Mouse (Mus musculus) CH12.LX (cell line): ENCODE measurements around the gene Slc4a3. TPM values are rescaled to one million over a fixed set of nuclear protein-coding genes. Genes with fewer than 3 reads are reported as not detected.

ENCODE experiments used
- DNase-seq: peaks from one replicate; pipeline ENCODE4 v3.0.0-alpha.2; 2013; ENCODE audit errors: extremely low read depth
- H3K27ac ChIP-seq: 2 replicates; pipeline ENCODE4 v1.5.1; 2012; ENCODE audit warnings: low read depth, mild to moderate bottlenecking, control low read depth, moderate library complexity; ENCODE audit not compliant: insufficient read depth
- H3K27me3 ChIP-seq: replicated peaks from 2 replicates; pipeline ENCODE3; 2012; ENCODE audit warnings: inconsistent platforms
- H3K36me3 ChIP-seq, 2 experiments: replicated peaks in 1 of 2; 2 replicates each; pipeline versions ENCODE3 to v1.6.1; 2012; ENCODE audit warnings: inconsistent platforms in 1 of 2, low read length in 1 of 2, mild to moderate bottlenecking in 1 of 2, mixed read lengths in 1 of 2, moderate library complexity in 1 of 2; ENCODE audit not compliant: control insufficient read depth in 1 of 2, insufficient read depth in 1 of 2
- H3K4me1 ChIP-seq, 2 experiments: 2 replicates each; pipeline ENCODE4 v1.6.1; 2012; ENCODE audit warnings: inconsistent platforms in 1 of 2, moderate library complexity in 1 of 2; ENCODE audit not compliant: insufficient read depth in 2 of 2, control insufficient read depth in 1 of 2
- H3K4me2 ChIP-seq: 2 replicates; pipeline ENCODE4 v1.6.1; 2012; ENCODE audit warnings: low read depth, mild to moderate bottlenecking, control low read depth; ENCODE audit not compliant: poor library complexity, insufficient read depth, severe bottlenecking
- H3K4me3 ChIP-seq, 3 experiments: fragments of 150-350 bp in 1 of 3; sonication (generic) in 1 of 3; replicated peaks in 1 of 3; 2 replicates each; pipeline versions ENCODE3 to v1.5.1; 2011 to 2012; ENCODE audit warnings: low read depth in 2 of 3, low read length in 2 of 3, mild to moderate bottlenecking in 2 of 3, moderate library complexity in 2 of 3, control low read depth in 1 of 3, improper control_type of control experiment in 1 of 3, inconsistent platforms in 1 of 3, mixed read lengths in 1 of 3; ENCODE audit not compliant: poor library complexity in 1 of 3
- H3K79me2 ChIP-seq: replicated peaks from 2 replicates; pipeline ENCODE4 v1.6.1; 2012; ENCODE audit warnings: mild to moderate bottlenecking, moderate library complexity; ENCODE audit not compliant: control insufficient read depth, poor library complexity, insufficient read depth, severe bottlenecking; ENCODE audit errors: extremely low read depth
- H3K9ac ChIP-seq: 2 replicates; pipeline ENCODE4 v1.6.1; 2012; ENCODE audit warnings: low read depth, mild to moderate bottlenecking, control low read depth, moderate library complexity; ENCODE audit not compliant: insufficient read depth
- H3K9me3 ChIP-seq: replicated peaks from 2 replicates; pipeline ENCODE3; 2012; ENCODE audit warnings: low read length, inconsistent platforms, mixed read lengths
- CHD2 ChIP-seq: IDR thresholded peaks from 2 replicates; pipeline ENCODE4 v1.6.1; 2011; ENCODE audit warnings: low read length, improper control_type of control experiment
- E2F4 ChIP-seq: IDR thresholded peaks from 2 replicates; pipeline ENCODE4 v1.6.1; 2011; ENCODE audit warnings: low read depth, low read length, improper control_type of control experiment; ENCODE audit not compliant: insufficient replicate concordance
- EP300 ChIP-seq: IDR thresholded peaks from 2 replicates; pipeline ENCODE4 v1.6.1; 2011; ENCODE audit warnings: low read length, improper control_type of control experiment
- GABPA ChIP-seq: IDR thresholded peaks from 2 replicates; pipeline ENCODE4 v1.6.1; 2012; ENCODE audit warnings: low read depth, low read length, improper control_type of control experiment, inconsistent platforms; ENCODE audit not compliant: insufficient replicate concordance
- HCFC1 ChIP-seq: IDR thresholded peaks from 2 replicates; pipeline ENCODE4 v1.6.1; 2012; ENCODE audit warnings: low read depth, mild to moderate bottlenecking, inconsistent platforms, low read length, improper control_type of control experiment
- IRF4 ChIP-seq: IDR thresholded peaks from 2 replicates; pipeline ENCODE4 v1.6.1; 2014; ENCODE audit warnings: low read depth, mild to moderate bottlenecking, inconsistent platforms, low read length, improper control_type of control experiment
- KAT2A ChIP-seq: IDR thresholded peaks from 2 replicates; pipeline ENCODE4 v1.6.1; 2012; ENCODE audit warnings: low read length, improper control_type of control experiment, inconsistent platforms; ENCODE audit not compliant: insufficient replicate concordance
- MAFK ChIP-seq: IDR thresholded peaks from 2 replicates; pipeline ENCODE4 v1.6.1; 2011; ENCODE audit warnings: low read length, improper control_type of control experiment; ENCODE audit not compliant: insufficient replicate concordance
- MAX ChIP-seq: IDR thresholded peaks from 2 replicates; pipeline ENCODE4 v1.6.1; 2011; ENCODE audit warnings: low read length, improper control_type of control experiment
- MAZ ChIP-seq: IDR thresholded peaks from 2 replicates; pipeline ENCODE4 v1.6.1; 2012; ENCODE audit warnings: low read depth, mild to moderate bottlenecking, inconsistent platforms, low read length, improper control_type of control experiment, moderate library complexity
- MEF2A ChIP-seq: IDR thresholded peaks from 2 replicates; pipeline ENCODE4 v1.6.1; 2014; ENCODE audit warnings: low read depth, mild to moderate bottlenecking, inconsistent platforms, low read length, improper control_type of control experiment, borderline replicate concordance
- MYC ChIP-seq: IDR thresholded peaks from 2 replicates; pipeline ENCODE4 v1.6.1; 2011; ENCODE audit warnings: low read depth, mild to moderate bottlenecking, improper control_type of control experiment, low read length
- NELFE ChIP-seq: IDR thresholded peaks from 2 replicates; pipeline ENCODE4 v1.6.1; 2011; ENCODE audit warnings: low read depth, low read length, improper control_type of control experiment
- PAX5 ChIP-seq: IDR thresholded peaks from 2 replicates; pipeline ENCODE4 v1.6.1; 2012; ENCODE audit warnings: low read length, inconsistent platforms, mixed read lengths
- POLR2A ChIP-seq: IDR thresholded peaks from 2 replicates; pipeline ENCODE4 v1.6.1; 2011; ENCODE audit warnings: low read depth, mild to moderate bottlenecking, improper control_type of control experiment, low read length
- POLR2AphosphoS2 ChIP-seq: IDR thresholded peaks from 2 replicates; pipeline ENCODE4 v1.6.1; 2011; ENCODE audit warnings: low read depth, low read length, improper control_type of control experiment
- RCOR1 ChIP-seq: conservative IDR thresholded peaks from 2 replicates; pipeline ENCODE4 v1.6.1; 2012; ENCODE audit warnings: low read depth, mild to moderate bottlenecking, inconsistent platforms, low read length, improper control_type of control experiment
- SIN3A ChIP-seq: IDR thresholded peaks from 2 replicates; pipeline ENCODE4 v1.6.1; 2012; ENCODE audit warnings: low read length, improper control_type of control experiment, inconsistent platforms
- SMC3 ChIP-seq: IDR thresholded peaks from 2 replicates; pipeline ENCODE4 v1.6.1; 2011; ENCODE audit warnings: low read depth, low read length, improper control_type of control experiment
- TBP ChIP-seq: conservative IDR thresholded peaks from 2 replicates; pipeline ENCODE4 v1.6.1; 2011; ENCODE audit warnings: low read depth, low read length, improper control_type of control experiment
- TCF12 ChIP-seq: IDR thresholded peaks from 2 replicates; pipeline ENCODE4 v1.6.1; 2014; ENCODE audit warnings: low read depth, mild to moderate bottlenecking, inconsistent platforms, low read length, improper control_type of control experiment
- UBTF ChIP-seq: IDR thresholded peaks from 2 replicates; pipeline ENCODE4 v1.6.1; 2012; ENCODE audit warnings: low read depth, mild to moderate bottlenecking, inconsistent platforms, low read length, improper control_type of control experiment, moderate library complexity
- USF2 ChIP-seq: conservative IDR thresholded peaks from 2 replicates; pipeline ENCODE4 v1.6.1; 2011; ENCODE audit warnings: low read depth, low read length, improper control_type of control experiment
- ZC3H11A ChIP-seq: IDR thresholded peaks from 2 replicates; pipeline ENCODE4 v1.6.1; 2012; ENCODE audit warnings: low read depth, mild to moderate bottlenecking, inconsistent platforms, low read length, improper control_type of control experiment
- ZKSCAN1 ChIP-seq: IDR thresholded peaks from 2 replicates; pipeline ENCODE4 v1.6.1; 2012; ENCODE audit warnings: low read depth, inconsistent platforms, low read length, improper control_type of control experiment, borderline replicate concordance
- ZNF384 ChIP-seq: IDR thresholded peaks from 2 replicates; pipeline ENCODE4 v1.6.1; 2012; ENCODE audit warnings: low read depth, low read length, improper control_type of control experiment, inconsistent platforms
- dilution Hi-C: fragments of 300-500 bp; cut with MboI; formaldehyde crosslinking; loops from 2 replicates; pipeline ENCODE4 v1.14.3; 2020; ENCODE audit warnings: low sequenced_read_pairs; ENCODE audit not compliant: extremely low pct_unique_long_range_greater_than_20kb, extremely low pct_ligation_motif_present
- in situ Hi-C: fragments of 300-500 bp; cut with MboI; formaldehyde crosslinking; loops from 3 replicates; pipeline ENCODE4 v1.14.3; 2019; ENCODE audit warnings: low sequenced_read_pairs, low pct_ligation_motif_present, low pct_unique_long_range_greater_than_20kb, mixed read lengths
- polyA plus RNA-seq: library from polyadenylated mRNA; unstranded; fragments of >175 nt; gene quantifications from 2 replicates; pipeline ENCODE4 v1.2.1, GENCODE M21; 2012; ENCODE audit warnings: low read depth; ENCODE audit not compliant: insufficient read length
- total RNA-seq, 2 experiments: library from RNA; depleted of rRNA; stranded (reverse); fragments of 300-350 nt in 1 of 2; fragments of >200 nt in 1 of 2; gene quantifications; 2 replicates each; pipeline ENCODE4 v1.2.3; 2012 to 2014

Gene Slc4a3
- total and polyA plus RNA-seq, 3 experiments = 0.03 to 0.21 TPM; not detected in 1

DNA sequence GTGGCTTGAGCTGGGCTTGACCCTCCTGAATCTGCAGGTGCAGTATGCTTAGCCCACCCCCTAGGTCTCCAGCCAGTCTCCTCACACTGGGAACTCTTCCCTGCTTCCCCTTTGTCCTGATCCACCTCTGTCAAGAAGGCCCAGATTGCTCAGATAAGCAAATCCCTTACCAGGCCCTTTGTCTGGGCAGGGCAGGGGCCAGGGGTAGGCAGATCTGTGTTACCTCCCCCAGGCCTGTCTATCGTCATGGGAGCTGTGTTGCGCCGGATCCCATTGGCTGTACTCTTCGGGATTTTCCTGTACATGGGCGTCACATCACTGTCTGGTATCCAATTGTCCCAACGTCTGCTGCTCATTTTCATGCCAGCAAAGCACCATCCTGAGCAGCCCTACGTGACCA, 11.0 kb downstream of the Slc4a3 start:
- dilution Hi-C loops (no loop called here), in situ Hi-C loops (loop anchor here (5.0 to 25.0 kb wide), 2 partner anchors 35 to 220 kb away; no protein-coding TSS in a partner anchor)
- H3K27ac ChIP-seq = no peak overlapping the region
- H3K36me3 ChIP-seq = no peaks in the 10 kb centered on the region
- H3K9me3 ChIP-seq = no peaks in the 10 kb centered on the region
- H3K4me2 ChIP-seq = no peak overlapping the region
- H3K4me3 ChIP-seq = no peak overlapping the region
- no peak overlapping the region for H3K9ac ChIP-seq
- no peaks in the 10 kb centered on the region for H3K79me2 ChIP-seq
- TF ChIP-seq POLR2AphosphoS2 = no peak
- no peak for TF ChIP-seq ZNF384
- TF ChIP-seq MAZ = no peak
- TF ChIP-seq USF2 = no peak
- TF ChIP-seq MYC = no peak
- TF ChIP-seq MAX = no peak
- no peak for TF ChIP-seq MAFK
- TF ChIP-seq MEF2A = no peak
- TF ChIP-seq TBP = no peak
- TF ChIP-seq CHD2 = no peak
- TF ChIP-seq NELFE = no peak
- TF ChIP-seq UBTF = no peak
- no peak for TF ChIP-seq ZKSCAN1
- TF ChIP-seq ZC3H11A = no peak
- TF ChIP-seq SIN3A = no peak
- no peak for TF ChIP-seq EP300
- no peak for TF ChIP-seq GABPA
- TF ChIP-seq TCF12 = no peak
- TF ChIP-seq IRF4 = no peak
- no peak for TF ChIP-seq E2F4
- H3K4me1 ChIP-seq = peaks cover 3 to 16% of the 10 kb centered on the region in 2 experiments
- DNase-seq = no peak
- peaks cover 28% of the 10 kb centered on the region for H3K27me3 ChIP-seq

DNA sequence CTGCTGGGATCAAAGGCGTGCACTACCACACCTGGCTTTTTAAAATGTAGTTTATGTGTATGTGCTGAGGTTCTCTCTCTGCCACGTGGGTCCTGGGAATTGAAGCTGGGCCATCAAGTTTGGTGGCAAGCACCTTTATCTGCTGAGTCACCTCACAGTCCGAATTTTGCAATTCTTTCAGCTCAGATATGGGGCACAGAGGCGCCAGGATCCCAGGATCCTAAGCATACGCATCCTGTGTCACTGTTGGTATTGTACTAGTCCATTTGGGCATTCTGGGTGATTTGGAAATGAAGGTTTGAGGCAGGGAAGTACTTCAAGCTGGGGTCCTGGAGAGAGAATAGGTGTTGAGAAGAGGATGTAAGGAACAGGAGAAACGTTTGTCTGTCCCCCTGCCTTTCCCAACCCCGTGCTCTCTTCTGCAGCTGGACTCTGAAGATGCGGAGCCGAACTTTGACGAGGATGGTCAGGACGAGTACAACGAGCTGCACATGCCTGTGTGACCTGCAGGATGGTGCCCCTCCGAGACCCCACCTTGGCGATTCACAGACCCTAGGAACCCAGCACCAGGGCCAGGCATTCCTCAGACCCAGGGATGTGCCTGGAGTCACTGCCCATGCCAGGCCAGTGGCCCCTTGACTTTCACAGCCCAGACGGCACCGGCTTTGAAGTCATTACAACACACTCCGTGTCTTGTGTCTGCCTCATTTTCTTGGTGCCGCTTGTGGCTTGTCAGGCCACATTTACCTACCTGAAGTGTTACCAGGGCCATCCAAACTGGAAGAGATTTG, 12.5 kb downstream of the Slc4a3 start:
- H3K36me3 ChIP-seq = no peaks in the 10 kb centered on the region
- no peak overlapping the region for H3K4me2 ChIP-seq
- dilution Hi-C loops (no loop called here), in situ Hi-C loops (loop anchor here (5.0 to 25.0 kb wide), 2 partner anchors 34 to 221 kb away; no protein-coding TSS in a partner anchor)
- H3K79me2 ChIP-seq = no peaks in the 10 kb centered on the region
- TF ChIP-seq KAT2A = no peak
- no peak for TF ChIP-seq POLR2A
- TF ChIP-seq IRF4 = no peak
- TF ChIP-seq EP300 = no peak
- no peak for TF ChIP-seq SMC3
- TF ChIP-seq MAZ = no peak
- TF ChIP-seq HCFC1 = no peak
- no peak for TF ChIP-seq RCOR1
- no peak for TF ChIP-seq MEF2A
- no peak for TF ChIP-seq PAX5
- TF ChIP-seq UBTF = no peak
- DNase-seq = no peak
- peaks cover 20% of the 10 kb centered on the region for H3K27me3 ChIP-seq
- H3K4me3 ChIP-seq = no peak overlapping the region
- peaks cover 11% of the 10 kb centered on the region for H3K9me3 ChIP-seq
- H3K4me1 ChIP-seq = peaks cover 3 to 16% of the 10 kb centered on the region in 2 experiments
- H3K27ac ChIP-seq = no peak overlapping the region
- no peak overlapping the region for H3K9ac ChIP-seq
